Mouse (Mus musculus) CH12.LX (cell line): ENCODE data around the gene Trim42.

ENCODE experiments used
- CHD2 ChIP-seq: IDR thresholded peaks from 2 replicates; pipeline ENCODE4 v1.6.1; 2011; ENCODE audit warnings: low read length, improper control_type of control experiment
- CTCF ChIP-seq, 2 experiments: IDR thresholded peaks in 1 of 2; conservative IDR thresholded peaks in 1 of 2; 2 replicates each; pipeline ENCODE4 v1.5.1; 2011 to 2012; ENCODE audit warnings: low read depth in 2 of 2, low read length in 2 of 2, improper control_type of control experiment in 1 of 2, inconsistent platforms in 1 of 2, mild to moderate bottlenecking in 1 of 2, moderate library complexity in 1 of 2
- MAX ChIP-seq: IDR thresholded peaks from 2 replicates; pipeline ENCODE4 v1.6.1; 2011; ENCODE audit warnings: low read length, improper control_type of control experiment
- MAZ ChIP-seq: IDR thresholded peaks from 2 replicates; pipeline ENCODE4 v1.6.1; 2012; ENCODE audit warnings: low read depth, mild to moderate bottlenecking, inconsistent platforms, low read length, improper control_type of control experiment, moderate library complexity
- POLR2A ChIP-seq: IDR thresholded peaks from 2 replicates; pipeline ENCODE4 v1.6.1; 2011; ENCODE audit warnings: low read depth, mild to moderate bottlenecking, improper control_type of control experiment, low read length
- RAD21 ChIP-seq: IDR thresholded peaks from 2 replicates; pipeline ENCODE4 v1.6.1; 2011; ENCODE audit warnings: low read depth, mild to moderate bottlenecking, low read length, improper control_type of control experiment, moderate library complexity
- TCF12 ChIP-seq: IDR thresholded peaks from 2 replicates; pipeline ENCODE4 v1.6.1; 2014; ENCODE audit warnings: low read depth, mild to moderate bottlenecking, inconsistent platforms, low read length, improper control_type of control experiment
- UBTF ChIP-seq: IDR thresholded peaks from 2 replicates; pipeline ENCODE4 v1.6.1; 2012; ENCODE audit warnings: low read depth, mild to moderate bottlenecking, inconsistent platforms, low read length, improper control_type of control experiment, moderate library complexity

DNA sequence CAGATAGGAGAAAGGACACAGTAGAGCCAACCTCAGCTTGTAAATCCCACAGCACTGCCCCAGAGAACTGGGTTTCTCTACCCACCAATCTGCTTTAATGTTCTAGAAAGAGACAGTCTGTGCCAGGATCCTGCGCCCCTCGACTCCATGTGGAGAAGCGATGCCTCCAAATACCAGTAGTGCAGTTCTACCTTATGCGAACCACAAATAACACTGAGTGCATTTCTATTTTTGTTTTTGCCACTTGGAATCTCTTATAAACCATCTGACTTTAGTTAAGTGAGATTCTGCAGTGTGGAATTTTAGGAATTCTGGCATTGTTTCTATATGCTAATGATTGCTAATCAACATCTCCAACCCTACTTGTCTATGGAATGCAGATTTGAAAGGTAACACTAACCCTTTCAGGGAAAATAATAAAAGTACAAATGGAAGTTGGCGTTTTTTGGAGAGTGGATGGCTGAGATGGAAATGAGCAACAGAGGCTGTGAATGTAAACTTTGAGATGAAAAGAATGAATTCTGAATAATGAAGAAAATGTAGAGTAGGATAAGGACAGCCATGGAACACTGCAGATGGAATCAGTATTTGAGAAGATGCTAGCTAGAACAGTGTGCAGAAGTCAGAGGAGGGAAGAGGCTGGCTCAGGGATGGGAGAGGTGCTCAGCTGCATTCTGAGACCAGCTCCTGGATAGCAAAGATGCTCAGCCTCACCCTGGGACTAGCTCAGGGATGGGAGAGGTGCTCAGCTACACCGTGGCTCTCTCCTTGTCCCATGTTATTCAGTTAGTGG, 45.3 kb upstream of the Trim42 start:
- TF ChIP-seq POLR2A (no peak), CTCF (conservative IDR thresholded peaks at IDR 0.05 in 1 of 2, IDR thresholded peaks at IDR 0.05 in 1 of 2; ENCODE audit: low read depth in 2 of 2, low read length in 2 of 2) (no peak), MAZ (no peak), TCF12 (no peak), RAD21 (no peak), UBTF (no peak), CHD2 (no peak), MAX (no peak)
